Mouse (Mus musculus) midbrain, embryonic 16.5 days (tissue): ENCODE data around the gene Ermn. TPM values are rescaled to one million over a fixed set of nuclear protein-coding genes. Genes with fewer than 3 reads are reported as not detected.

Experiments used
- ATAC-seq: fragments of 200-750 bp; cut with Nextera tagmentation; 2 replicates; pipeline ENCODE4 v1.8.0; 2017; ENCODE audit warnings: moderate TSS enrichment
- H3K27ac ChIP-seq: fragments of 300-500 bp; sonication (generic); 2 replicates; pipeline ENCODE4 v1.5.1; 2014; ENCODE audit warnings: mild to moderate bottlenecking, low read length, mixed read lengths
- H3K27me3 ChIP-seq: fragments of 300-500 bp; sonication (generic); 2 replicates; pipeline ENCODE4 v1.6.1; 2014; ENCODE audit warnings: low read depth, low read length, mixed read lengths; ENCODE audit not compliant: control insufficient read depth, insufficient read depth
- H3K36me3 ChIP-seq: fragments of 300-500 bp; sonication (generic); 2 replicates; pipeline ENCODE4 v1.6.1; 2014; ENCODE audit warnings: mild to moderate bottlenecking, low read length, moderate library complexity, mixed read lengths; ENCODE audit not compliant: control insufficient read depth, insufficient read depth
- H3K4me1 ChIP-seq: fragments of 300-500 bp; sonication (generic); 2 replicates; pipeline ENCODE4 v1.6.1; 2014; ENCODE audit warnings: mild to moderate bottlenecking, low read length, mixed read lengths; ENCODE audit not compliant: control insufficient read depth, insufficient read depth
- H3K4me2 ChIP-seq: fragments of 300-500 bp; sonication (generic); 2 replicates; pipeline ENCODE4 v1.6.1; 2014; ENCODE audit warnings: mild to moderate bottlenecking, low read length, mixed read lengths
- H3K4me3 ChIP-seq: fragments of 300-500 bp; sonication (generic); 2 replicates; pipeline ENCODE4 v1.5.1; 2014; ENCODE audit warnings: low read depth, mild to moderate bottlenecking, low read length, moderate library complexity, mixed read lengths
- H3K9ac ChIP-seq: fragments of 300-500 bp; sonication (generic); 2 replicates; pipeline ENCODE4 v1.6.1; 2014; ENCODE audit warnings: low read depth, low read length, mixed read lengths
- H3K9me3 ChIP-seq: fragments of 300-500 bp; sonication (generic); replicated peaks from 2 replicates; pipeline ENCODE4 v1.6.1; 2014; ENCODE audit warnings: mild to moderate bottlenecking, low read length, mixed read lengths; ENCODE audit not compliant: control insufficient read depth, poor library complexity, severe bottlenecking
- WGBS: fragments of 180-500 bp; shearing (Covaris S2); extraction: QIAGEN DNeasy Blood & Tissue Kit; methylation state at CpG from one replicate; pipeline ENCODE4 v1.1.7; 2014; 5-methylcytosine and 5-hydroxymethylcytosine counted together
- polyA plus RNA-seq: library from polyadenylated mRNA; unstranded; fragments of >200 nt; fragmentation: Nextera tagmentation; extraction: Ambion mirVana; gene quantifications from 2 replicates; pipeline ENCODE4 v1.2.1, GENCODE M21; 2015

Ermn gene
- 0.26 and 0.35 TPM in 2 replicates for polyA plus RNA-seq

DNA sequence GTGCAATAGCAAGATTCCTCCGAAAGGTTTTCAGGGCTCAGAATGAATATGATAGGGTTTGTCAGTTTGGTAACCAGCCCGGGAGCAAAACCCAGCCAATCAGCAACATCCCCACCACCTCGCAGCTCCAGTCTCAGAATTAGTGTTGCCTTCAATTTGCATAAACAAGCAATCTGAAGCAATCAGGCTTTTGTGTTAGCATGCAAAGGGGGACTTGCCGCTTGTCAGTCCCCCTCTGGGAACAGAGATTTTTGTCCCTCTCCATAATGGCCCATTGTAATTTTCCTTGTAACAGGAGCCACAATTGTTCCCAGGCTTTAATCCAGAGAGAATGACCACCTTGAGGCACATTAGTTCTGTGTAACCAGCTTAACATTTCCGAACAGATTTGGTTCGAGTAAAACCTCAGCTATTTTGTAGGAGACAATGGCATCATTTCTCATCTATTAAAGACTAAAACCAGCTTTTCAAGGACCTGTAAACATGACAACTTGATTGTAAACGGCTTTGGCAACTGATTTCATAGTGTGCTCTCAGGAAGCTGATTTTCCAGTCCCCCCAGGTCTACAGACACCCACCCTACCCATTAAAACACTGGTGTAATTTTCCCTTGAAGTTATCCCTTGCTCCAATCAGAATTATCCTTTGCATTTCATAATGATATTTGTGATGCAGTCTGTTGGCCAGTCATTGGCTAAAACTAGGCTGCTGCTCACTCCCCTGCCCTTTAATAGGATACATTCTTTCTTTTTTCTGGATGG, at the start of gene Ermn:
Gene Ermn (minus strand): TSS at position 44 of the 761 bp plus-strand sequence.
- 5% methylated on average over 7 of the region's 7 CpGs for WGBS
- Histone ChIP-seq H3K27me3 (peaks cover 38% of the 10 kb centered on the region), H3K4me1 (no peaks in the 10 kb centered on the region), H3K4me2 (no peak within 1 kb of the TSS), H3K9me3 (no peaks in the 10 kb centered on the region), H3K27ac (no peak within 1 kb of the TSS), H3K36me3 (no peaks in the 10 kb centered on the region), H3K4me3 (no peak within 1 kb of the TSS), H3K9ac (no peak within 1 kb of the TSS)
- peak; percentile 51; the same call in 1 of the 2 replicates for ATAC-seq

DNA sequence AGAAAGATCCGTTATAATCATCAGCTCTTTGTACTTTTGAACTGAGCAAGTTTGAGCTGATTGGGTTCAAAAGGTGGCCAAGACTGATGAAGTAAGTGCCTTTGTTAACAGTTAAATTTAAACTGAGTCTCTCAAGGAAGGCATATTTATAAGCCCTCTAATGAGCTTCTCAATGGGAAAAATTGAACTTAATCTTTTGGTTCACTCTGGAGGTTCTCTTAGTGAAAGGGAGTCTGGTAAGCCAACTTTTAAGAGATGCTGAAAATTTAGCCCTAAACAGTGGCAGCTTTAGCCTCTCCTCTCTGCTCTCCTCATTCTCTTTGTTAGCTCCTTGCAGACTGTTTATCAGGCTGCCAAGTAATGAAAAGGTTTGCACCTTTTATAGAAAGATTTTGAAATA, 42.2 kb upstream of the Ermn start:
- WGBS, result 50% methylated on average over 1 of the region's 1 CpGs
- Histone ChIP-seq H3K27me3 (no peaks in the 10 kb centered on the region), H3K9ac (no peak overlapping the region), H3K4me2 (no peak overlapping the region), H3K4me3 (no peak overlapping the region), H3K4me1 (no peaks in the 10 kb centered on the region), H3K9me3 (no peaks in the 10 kb centered on the region), H3K27ac (no peak overlapping the region), H3K36me3 (no peaks in the 10 kb centered on the region)
- ATAC-seq, result no peak

DNA sequence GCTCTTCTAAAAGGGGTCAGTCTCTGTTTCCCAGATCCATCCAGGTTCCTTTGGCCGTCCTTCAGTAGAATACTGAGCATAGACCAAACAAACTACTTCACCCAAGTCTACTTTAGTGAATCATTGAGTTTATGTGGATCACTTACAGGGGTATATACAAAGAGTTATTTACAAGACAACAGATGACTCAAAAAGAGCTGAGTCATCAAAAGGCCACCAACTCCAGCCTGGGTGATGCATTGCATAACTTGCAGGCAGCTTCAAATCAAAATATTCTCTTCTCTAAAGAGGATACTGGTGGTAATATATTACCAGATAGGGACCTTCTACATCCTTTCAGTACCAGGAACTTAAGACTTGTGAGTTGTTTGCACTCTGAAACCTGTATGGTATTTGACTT, 33.8 kb upstream of the Ermn start:
- no peaks in the 10 kb centered on the region for H3K4me1 ChIP-seq
- no peaks in the 10 kb centered on the region for H3K27me3 ChIP-seq
- no peak overlapping the region for H3K27ac ChIP-seq
- H3K9me3 ChIP-seq, result no peaks in the 10 kb centered on the region
- H3K4me2 ChIP-seq, result no peak overlapping the region
- H3K36me3 ChIP-seq, result no peaks in the 10 kb centered on the region
- ATAC-seq, result no peak
- 73% methylated on average over 1 of the region's 1 CpGs for WGBS
- H3K9ac ChIP-seq, result no peak overlapping the region
- H3K4me3 ChIP-seq, result no peak overlapping the region

DNA sequence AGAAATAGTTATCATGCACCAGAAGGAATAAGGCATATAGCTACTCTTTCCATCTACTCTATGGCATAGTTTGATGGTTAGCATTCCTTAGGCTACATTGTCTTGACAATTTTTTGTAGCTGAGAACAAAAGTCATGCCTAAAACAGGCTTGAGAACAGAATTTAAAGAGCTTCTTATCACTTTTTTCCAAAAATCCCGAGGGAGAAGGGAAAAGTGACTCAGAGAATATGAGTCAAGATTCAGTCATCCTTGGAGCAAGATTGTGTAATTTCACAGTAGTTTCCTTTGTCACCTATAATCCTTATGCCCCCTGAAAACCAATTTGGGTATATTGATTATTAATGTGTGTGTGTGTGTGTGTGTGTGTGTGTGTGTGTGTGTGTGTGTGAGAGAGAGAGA, 27.2 kb upstream of the Ermn start:
- Histone ChIP-seq H3K4me2 (no peak overlapping the region), H3K9ac (no peak overlapping the region), H3K4me3 (no peak overlapping the region), H3K36me3 (no peaks in the 10 kb centered on the region), H3K4me1 (no peaks in the 10 kb centered on the region), H3K9me3 (no peaks in the 10 kb centered on the region), H3K27ac (no peak overlapping the region), H3K27me3 (no peaks in the 10 kb centered on the region)
- 78% methylated on average over 1 of the region's 1 CpGs for WGBS
- ATAC-seq, result no peak

DNA sequence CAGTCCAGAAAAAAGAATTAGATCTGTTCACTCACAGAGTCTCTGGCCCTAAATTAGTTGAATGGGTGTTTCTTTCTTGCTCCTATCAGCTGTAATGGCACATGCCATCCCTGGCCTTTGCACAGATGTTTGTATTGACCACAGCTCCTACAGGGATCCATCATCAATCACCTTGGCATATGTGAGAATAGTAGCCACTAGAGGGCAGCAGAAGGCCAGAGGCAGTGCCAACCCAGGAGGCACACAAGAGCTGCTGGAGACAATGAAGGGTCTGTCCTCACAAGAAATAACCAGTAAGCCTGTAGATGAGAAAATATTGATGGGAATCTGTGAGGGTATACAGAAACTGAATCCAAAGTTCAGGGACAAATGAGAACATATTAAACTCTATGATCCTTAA, 2.7 kb upstream of the Ermn start:
- H3K4me3 ChIP-seq, result no peak overlapping the region
- no peaks in the 10 kb centered on the region for H3K4me1 ChIP-seq
- no peak for ATAC-seq
- no peak overlapping the region for H3K27ac ChIP-seq
- H3K36me3 ChIP-seq, result no peaks in the 10 kb centered on the region
- H3K9me3 ChIP-seq, result no peaks in the 10 kb centered on the region
- peaks cover 25% of the 10 kb centered on the region for H3K27me3 ChIP-seq
- no peak overlapping the region for H3K4me2 ChIP-seq
- H3K9ac ChIP-seq, result no peak overlapping the region

DNA sequence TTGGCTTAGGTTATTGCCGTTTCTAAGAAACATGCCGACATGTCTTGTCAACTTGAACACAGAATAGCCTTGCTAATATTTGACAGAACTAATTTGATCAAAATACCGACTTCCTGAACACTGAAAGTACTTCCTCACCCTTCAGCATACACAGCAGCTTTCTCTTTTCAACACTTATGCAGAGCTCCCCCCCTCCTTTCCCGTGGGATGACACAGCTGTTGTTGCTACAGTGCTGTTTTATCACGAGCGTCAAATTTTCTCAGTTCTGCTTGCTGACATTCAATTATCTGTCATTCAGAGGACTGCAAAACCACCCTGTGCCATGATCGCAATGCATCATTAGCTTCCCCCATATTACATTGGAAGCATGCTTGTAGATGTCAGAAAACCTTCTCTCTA, 10.8 kb downstream of the Ermn start:
- no peak overlapping the region for H3K27ac ChIP-seq
- no peak overlapping the region for H3K4me2 ChIP-seq
- 81% methylated on average over 7 of the region's 7 CpGs for WGBS
- H3K9me3 ChIP-seq, result no peaks in the 10 kb centered on the region
- no peak overlapping the region for H3K4me3 ChIP-seq
- no peak overlapping the region for H3K9ac ChIP-seq
- no peaks in the 10 kb centered on the region for H3K36me3 ChIP-seq
- no peak for ATAC-seq
- H3K27me3 ChIP-seq, result no peaks in the 10 kb centered on the region
- H3K4me1 ChIP-seq, result no peaks in the 10 kb centered on the region

DNA sequence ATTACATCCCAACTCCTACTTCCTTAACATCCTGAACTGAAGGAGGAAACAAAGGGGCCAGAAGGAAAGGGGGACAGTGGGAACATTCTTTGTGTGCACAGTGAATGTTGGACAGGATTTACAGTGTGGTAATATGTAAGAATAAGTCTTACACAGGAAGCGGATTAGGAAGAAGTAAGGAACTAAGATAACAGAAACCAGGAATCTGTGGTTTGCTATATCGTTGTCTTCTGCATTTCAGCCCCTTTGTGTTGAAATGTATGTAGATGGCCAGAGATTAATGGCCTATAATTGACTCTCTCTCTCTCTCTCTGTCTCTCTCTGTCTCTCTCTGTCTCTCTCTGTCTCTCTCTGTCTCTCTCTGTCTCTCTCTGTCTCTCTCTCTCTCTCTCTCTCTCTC, 15.7 kb downstream of the Ermn start:
- WGBS, result 100% methylated on average over 2 of the region's 2 CpGs
- Histone ChIP-seq H3K27ac (no peak overlapping the region), H3K27me3 (no peaks in the 10 kb centered on the region; the same call in 1 of the 2 replicates), H3K9me3 (no peaks in the 10 kb centered on the region), H3K4me1 (no peaks in the 10 kb centered on the region), H3K9ac (no peak overlapping the region), H3K36me3 (no peaks in the 10 kb centered on the region), H3K4me3 (no peak overlapping the region), H3K4me2 (no peak overlapping the region)
- ATAC-seq, result no peak

DNA sequence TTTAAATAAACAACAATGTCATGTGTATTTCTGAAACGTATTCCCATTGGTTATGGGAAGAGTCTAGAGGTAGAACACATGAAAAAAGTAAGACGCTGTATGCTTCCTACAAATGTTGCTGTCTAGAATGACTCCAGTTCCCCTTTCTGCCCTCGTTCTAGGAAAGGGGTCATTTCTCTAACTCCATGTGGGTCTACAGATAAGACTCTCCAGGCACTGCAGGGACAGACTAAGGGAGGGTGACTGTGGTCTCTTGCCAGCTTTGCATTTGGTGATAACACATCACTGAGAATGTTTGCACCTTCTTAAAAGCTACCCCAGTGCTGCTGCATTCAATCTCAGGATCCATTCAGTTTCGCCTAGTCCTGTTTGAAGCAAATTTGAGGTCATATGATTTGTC, 17.0 kb downstream of the Ermn start:
- no peaks in the 10 kb centered on the region; the same call in none of the 2 replicates for H3K27me3 ChIP-seq

DNA sequence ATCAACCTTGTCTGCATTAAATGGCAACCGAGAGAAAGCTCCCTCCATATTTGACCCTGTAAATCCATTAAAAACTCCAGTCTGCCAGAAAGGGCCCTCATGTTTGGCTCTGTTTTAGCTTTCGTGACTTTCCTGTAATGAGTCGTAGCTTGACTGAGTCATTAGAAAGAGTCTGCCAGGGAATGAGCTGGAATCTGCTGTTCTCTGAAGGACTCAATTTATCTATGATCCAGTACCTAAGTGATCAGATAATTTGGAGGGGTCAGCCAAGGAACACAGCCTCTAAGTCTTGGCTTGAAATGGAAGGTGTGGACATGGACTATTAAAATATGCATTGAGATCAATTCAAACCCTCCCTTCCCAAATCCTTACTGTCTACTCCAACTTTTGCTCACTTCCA, 21.2 kb downstream of the Ermn start:
- Histone ChIP-seq H3K36me3 (no peaks in the 10 kb centered on the region), H3K4me3 (no peak overlapping the region), H3K27me3 (no peaks in the 10 kb centered on the region; the same call in none of the 2 replicates), H3K27ac (no peak overlapping the region), H3K4me2 (no peak overlapping the region), H3K9me3 (no peaks in the 10 kb centered on the region), H3K9ac (no peak overlapping the region), H3K4me1 (no peaks in the 10 kb centered on the region)
- ATAC-seq, result no peak
- WGBS, result 91% methylated on average over 3 of the region's 3 CpGs

More for the DNA sequence above, 17.0 kb downstream of the Ermn start:
- 82% methylated on average over 4 of the region's 4 CpGs for WGBS
- H3K4me2 ChIP-seq, result no peak overlapping the region
- H3K9me3 ChIP-seq, result no peaks in the 10 kb centered on the region
- ATAC-seq, result no peak
- H3K4me3 ChIP-seq, result no peak overlapping the region
- no peak overlapping the region for H3K27ac ChIP-seq
- no peaks in the 10 kb centered on the region for H3K36me3 ChIP-seq
- H3K4me1 ChIP-seq, result no peaks in the 10 kb centered on the region
- H3K9ac ChIP-seq, result no peak overlapping the region
